Mouse (Mus musculus) stomach, embryonic 14.5 days (tissue): Measurements from ENCODE around the gene Cyp2c23. TPM values are rescaled to one million over a fixed set of nuclear protein-coding genes. Genes with fewer than 3 reads are reported as not detected.

ENCODE experiments used
- ATAC-seq: fragments of 200-750 bp; cut with Nextera tagmentation; 2 replicates; pipeline ENCODE4 v1.8.0; 2017; ENCODE audit warnings: low read depth, moderate TSS enrichment; ENCODE audit not compliant: insufficient number of reproducible peaks, insufficient read depth, low FRiP score
- H3K27ac ChIP-seq: fragments of 300-500 bp; sonication (generic); 2 replicates; pipeline ENCODE4 v1.5.1; 2014; ENCODE audit warnings: mild to moderate bottlenecking, low read length, moderate library complexity, mixed read lengths
- H3K27me3 ChIP-seq: fragments of 300-500 bp; sonication (generic); 2 replicates; pipeline ENCODE4 v1.6.1; 2014; ENCODE audit warnings: low read length, control low read depth, mixed read lengths; ENCODE audit not compliant: control insufficient read depth, insufficient read depth
- H3K36me3 ChIP-seq: fragments of 300-500 bp; sonication (generic); 2 replicates; pipeline ENCODE4 v1.6.1; 2014; ENCODE audit warnings: mild to moderate bottlenecking, control low read depth, low read length, moderate library complexity, mixed read lengths; ENCODE audit not compliant: control insufficient read depth, insufficient read depth
- H3K4me1 ChIP-seq: fragments of 300-500 bp; sonication (generic); 2 replicates; pipeline ENCODE4 v1.6.1; 2014; ENCODE audit warnings: low read length, control low read depth, mixed read lengths; ENCODE audit not compliant: control insufficient read depth, insufficient read depth
- H3K4me2 ChIP-seq: fragments of 300-500 bp; sonication (generic); replicated peaks from 2 replicates; pipeline ENCODE4 v1.6.1; 2014; ENCODE audit warnings: low read depth, low read length, control low read depth
- H3K4me3 ChIP-seq: fragments of 300-500 bp; sonication (generic); 2 replicates; pipeline ENCODE4 v1.5.1; 2014; ENCODE audit warnings: low read depth, low read length, control low read depth
- H3K9ac ChIP-seq: fragments of 300-500 bp; sonication (generic); replicated peaks from 2 replicates; pipeline ENCODE4 v1.6.1; 2014; ENCODE audit warnings: low read depth, mild to moderate bottlenecking, control low read depth, low read length, moderate library complexity, mixed read lengths
- H3K9me3 ChIP-seq: fragments of 300-500 bp; sonication (generic); 2 replicates; pipeline ENCODE4 v1.6.1; 2016; ENCODE audit warnings: low read depth, low read length, control low read depth; ENCODE audit not compliant: control insufficient read depth
- WGBS: fragments of 180-500 bp; shearing (Covaris S2); extraction: QIAGEN DNeasy Blood & Tissue Kit; methylation state at CpG from one replicate; pipeline ENCODE4 v1.1.7; 2014; 5-methylcytosine and 5-hydroxymethylcytosine counted together
- polyA plus RNA-seq: library from polyadenylated mRNA; unstranded; fragments of >200 nt; fragmentation: Nextera tagmentation; extraction: Ambion mirVana; gene quantifications from 2 replicates; pipeline ENCODE4 v1.2.1, GENCODE M21; 2014

Cyp2c23 gene
- polyA plus RNA-seq, 1 experiment from 2014 or later = 1.7 TPM

DNA sequence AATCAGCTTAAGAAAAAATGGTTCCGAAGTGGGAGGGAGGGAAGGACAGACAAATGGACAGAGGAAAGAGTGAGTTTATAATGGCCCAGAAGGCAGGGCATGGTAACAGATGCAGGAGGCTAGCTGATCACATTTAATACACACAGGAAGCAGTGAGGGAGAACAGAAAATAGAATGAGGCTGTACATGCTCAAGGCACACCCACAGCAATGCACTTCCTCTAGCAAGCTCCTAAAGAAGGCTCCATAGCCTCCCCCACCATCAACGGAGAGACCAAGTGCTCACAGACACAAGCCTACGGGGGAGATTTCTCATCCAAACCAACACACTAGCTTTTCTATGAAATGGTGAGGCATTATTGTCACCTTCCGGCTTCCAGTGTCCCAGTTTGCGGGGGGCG is 54.8 kb downstream of the Cyp2c23 start:
- no peaks in the 10 kb centered on the region for H3K9me3 ChIP-seq
- no peak for ATAC-seq
- H3K4me1 ChIP-seq = 0 out of 2 replicates have a peak, but pooled peaks cover 2% of the 10 kb centered on the region
- no peaks in the 10 kb centered on the region for H3K27me3 ChIP-seq
- no peak overlapping the region for H3K27ac ChIP-seq
- H3K9ac ChIP-seq = no peak overlapping the region
- 88% methylated on average over 6 of the region's 6 CpGs for WGBS
- no peaks in the 10 kb centered on the region for H3K36me3 ChIP-seq
- no peak overlapping the region for H3K4me2 ChIP-seq
- H3K4me3 ChIP-seq = no peak overlapping the region

DNA sequence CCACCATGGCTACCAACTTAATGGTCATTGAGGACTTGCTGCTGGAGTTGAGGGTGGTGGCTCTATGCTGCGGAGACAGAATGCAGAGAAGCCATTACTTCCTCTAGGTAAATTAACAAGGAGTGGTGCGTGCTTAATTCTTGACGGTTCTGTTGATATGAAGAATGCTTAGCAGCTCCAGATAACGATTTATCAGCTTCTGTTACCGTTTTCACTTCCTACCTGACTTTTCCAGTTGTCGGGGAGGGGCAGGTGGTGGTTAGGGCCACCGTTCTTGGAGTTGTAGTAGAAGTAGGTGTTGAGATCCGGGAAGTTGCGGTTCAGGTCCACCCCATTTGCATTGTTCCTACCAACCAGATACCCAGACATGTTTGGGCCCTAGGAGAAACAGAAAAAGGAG is 55.3 kb downstream of the Cyp2c23 start:
- no peak overlapping the region for H3K4me2 ChIP-seq
- 78% methylated on average over 9 of the region's 9 CpGs for WGBS
- ATAC-seq = no peak

DNA sequence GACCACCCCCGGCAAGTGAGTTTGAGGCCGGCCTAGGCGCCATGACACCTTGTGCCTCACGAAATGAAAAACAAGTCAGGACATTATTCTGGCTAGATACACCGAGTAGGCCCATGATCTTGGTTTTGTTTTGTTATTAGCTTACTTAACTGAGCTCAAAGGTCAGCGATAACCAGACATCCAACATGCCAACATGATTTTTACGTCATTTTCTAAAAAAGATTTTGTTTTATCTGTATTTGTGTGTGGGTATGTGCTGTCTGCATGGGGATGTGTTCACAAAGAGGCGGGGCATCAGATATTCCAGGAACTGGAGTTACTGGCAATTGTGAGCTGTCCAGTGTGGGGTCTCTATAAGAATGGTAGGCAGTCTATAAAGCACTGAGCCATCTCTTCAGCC is 56.9 kb downstream of the Cyp2c23 start:
- H3K4me1 ChIP-seq = 0 out of 2 replicates have a peak, but pooled peaks cover 2% of the 10 kb centered on the region
- H3K4me3 ChIP-seq = no peak overlapping the region
- H3K27me3 ChIP-seq = no peaks in the 10 kb centered on the region
- ATAC-seq = no peak
- no peak overlapping the region for H3K4me2 ChIP-seq
- H3K27ac ChIP-seq = no peak overlapping the region
- H3K9me3 ChIP-seq = no peaks in the 10 kb centered on the region
- no peaks in the 10 kb centered on the region for H3K36me3 ChIP-seq
- WGBS = 94% methylated on average over 8 of the region's 8 CpGs
- no peak overlapping the region for H3K9ac ChIP-seq

More for the DNA sequence above, 55.3 kb downstream of the Cyp2c23 start:
- Histone ChIP-seq H3K4me3 (no peak overlapping the region), H3K9me3 (no peaks in the 10 kb centered on the region), H3K27me3 (no peaks in the 10 kb centered on the region), H3K9ac (no peak overlapping the region), H3K36me3 (no peaks in the 10 kb centered on the region), H3K27ac (no peak overlapping the region), H3K4me1 (0 out of 2 replicates have a peak, but pooled peaks cover 2% of the 10 kb centered on the region)

DNA sequence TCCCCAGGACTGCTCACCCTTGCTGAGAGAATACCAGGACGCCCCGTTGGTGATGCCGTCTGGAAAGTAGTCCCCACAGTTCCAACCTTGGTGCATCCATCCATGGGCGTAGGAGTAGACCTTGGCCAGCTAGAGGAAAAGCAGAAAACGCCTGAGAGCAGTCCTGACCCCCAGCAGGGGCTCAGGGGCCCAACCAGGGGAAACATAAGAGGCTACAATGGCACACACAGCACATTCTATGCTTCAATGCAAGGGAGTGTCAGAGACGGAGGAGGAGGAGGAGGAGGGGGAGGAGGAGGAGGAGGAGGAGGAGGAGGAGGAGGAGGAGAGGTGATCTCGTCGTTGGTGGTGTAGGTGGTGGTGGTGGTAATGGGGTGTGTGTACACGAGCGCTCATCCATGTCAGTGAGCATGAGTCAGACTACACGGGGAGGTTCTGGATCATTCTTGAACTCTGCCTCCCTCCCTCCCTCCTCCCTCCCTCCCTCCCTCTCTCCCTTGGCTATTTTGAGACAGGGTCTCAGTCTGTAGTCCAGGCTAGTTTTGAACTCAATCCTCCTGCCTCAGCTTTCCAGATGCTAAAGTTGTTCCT is 60.5 kb downstream of the Cyp2c23 start:
- Histone ChIP-seq H3K36me3 (no peaks in the 10 kb centered on the region), H3K9ac (no peak overlapping the region), H3K9me3 (no peaks in the 10 kb centered on the region), H3K27me3 (no peaks in the 10 kb centered on the region), H3K4me1 (no peaks in the 10 kb centered on the region), H3K4me3 (no peak overlapping the region), H3K27ac (no peak overlapping the region), H3K4me2 (no peak overlapping the region)
- no peak for ATAC-seq
- 56% methylated on average over 8 of the region's 11 CpGs for WGBS

DNA sequence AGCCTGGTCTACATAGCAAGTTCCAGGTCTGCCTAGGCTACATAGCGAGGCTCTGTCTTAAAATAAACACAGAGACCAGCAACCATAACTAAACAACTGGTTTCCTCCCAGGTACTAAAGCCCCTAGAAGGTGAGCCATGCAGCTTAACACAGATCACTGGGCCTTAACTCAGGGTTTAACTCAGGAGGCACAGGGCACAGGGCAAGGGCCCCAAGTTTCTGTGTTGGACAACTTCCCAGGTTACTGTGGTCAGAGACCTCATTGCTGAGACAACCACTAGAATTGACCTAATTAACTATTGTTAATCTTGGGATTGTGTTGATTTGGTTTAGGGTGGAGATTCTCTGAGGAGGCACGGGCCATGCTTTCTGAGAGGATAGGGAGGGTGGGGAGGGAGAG is 62.5 kb downstream of the Cyp2c23 start:
- H3K9ac ChIP-seq = no peak overlapping the region
- no peak overlapping the region for H3K27ac ChIP-seq
- no peak overlapping the region for H3K4me2 ChIP-seq
- H3K27me3 ChIP-seq = no peaks in the 10 kb centered on the region
- 75% methylated on average over 2 of the region's 2 CpGs for WGBS
- H3K9me3 ChIP-seq = no peaks in the 10 kb centered on the region
- H3K36me3 ChIP-seq = no peaks in the 10 kb centered on the region
- no peak for ATAC-seq
- no peaks in the 10 kb centered on the region for H3K4me1 ChIP-seq
- no peak overlapping the region for H3K4me3 ChIP-seq

DNA sequence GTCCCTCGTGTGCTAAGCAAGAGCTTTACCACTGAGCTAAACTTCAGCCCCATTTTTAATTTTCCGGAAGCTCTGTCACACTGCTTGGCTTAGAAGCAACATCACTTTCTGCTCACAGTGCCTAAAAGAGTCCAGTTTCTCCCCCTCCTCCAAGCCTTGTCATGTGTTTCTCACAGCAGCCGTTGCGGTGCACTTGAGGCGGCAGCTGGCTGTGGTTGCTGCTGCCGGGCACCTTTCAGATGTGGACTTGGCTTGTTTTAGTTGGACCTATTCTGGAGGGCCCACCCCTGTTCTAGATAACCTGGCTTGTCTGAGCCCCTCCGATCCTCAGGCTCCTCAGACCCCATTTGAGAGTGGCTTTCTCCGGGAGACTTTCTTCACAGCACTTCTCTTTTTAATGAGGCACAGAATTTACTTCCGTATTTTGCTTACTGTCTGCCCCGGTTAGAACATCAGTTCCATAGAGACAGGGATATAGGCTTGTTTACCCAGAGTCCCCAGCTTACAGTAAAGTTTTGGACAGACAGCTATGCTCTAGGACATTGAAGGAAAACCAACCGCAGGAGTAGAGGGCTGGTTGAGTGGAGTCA is 63.4 kb downstream of the Cyp2c23 start:
- no peak overlapping the region for H3K4me3 ChIP-seq
- ATAC-seq = no peak
- no peak overlapping the region for H3K4me2 ChIP-seq
- H3K27me3 ChIP-seq = no peaks in the 10 kb centered on the region
- H3K27ac ChIP-seq = no peak overlapping the region
- no peak overlapping the region for H3K9ac ChIP-seq
- no peaks in the 10 kb centered on the region for H3K36me3 ChIP-seq
- 77% methylated on average over 11 of the region's 11 CpGs for WGBS
- H3K4me1 ChIP-seq = no peaks in the 10 kb centered on the region
- H3K9me3 ChIP-seq = no peaks in the 10 kb centered on the region; the same call in 1 of the 2 replicates

DNA sequence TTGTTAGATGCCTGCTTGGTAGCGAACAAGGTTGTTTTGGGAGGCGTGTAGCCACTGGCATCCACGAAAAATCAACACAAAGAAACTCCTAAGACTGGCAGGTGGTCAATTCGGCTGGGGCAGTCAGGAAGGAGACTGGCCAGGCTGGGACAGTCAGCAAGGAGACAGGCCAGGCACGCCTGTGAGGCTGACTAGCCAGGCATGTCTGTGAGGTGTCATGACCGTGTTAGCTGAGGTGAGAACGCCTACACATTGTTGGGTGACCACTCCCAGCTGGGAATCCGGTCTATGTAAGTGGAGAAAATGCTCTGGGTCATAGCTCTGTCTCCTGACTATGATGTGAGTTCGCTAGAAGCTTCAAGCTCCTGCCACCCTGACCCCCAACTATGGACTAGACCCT is 66.2 kb downstream of the Cyp2c23 start:
- no peaks in the 10 kb centered on the region for H3K27me3 ChIP-seq
- H3K4me3 ChIP-seq = no peak overlapping the region
- no peaks in the 10 kb centered on the region for H3K36me3 ChIP-seq
- 69% methylated on average over 9 of the region's 9 CpGs for WGBS
- ATAC-seq = no peak
- no peak overlapping the region for H3K27ac ChIP-seq
- no peaks in the 10 kb centered on the region; the same call in 1 of the 2 replicates for H3K9me3 ChIP-seq
- H3K4me2 ChIP-seq = no peak overlapping the region
- no peak overlapping the region for H3K9ac ChIP-seq
- no peaks in the 10 kb centered on the region for H3K4me1 ChIP-seq

DNA sequence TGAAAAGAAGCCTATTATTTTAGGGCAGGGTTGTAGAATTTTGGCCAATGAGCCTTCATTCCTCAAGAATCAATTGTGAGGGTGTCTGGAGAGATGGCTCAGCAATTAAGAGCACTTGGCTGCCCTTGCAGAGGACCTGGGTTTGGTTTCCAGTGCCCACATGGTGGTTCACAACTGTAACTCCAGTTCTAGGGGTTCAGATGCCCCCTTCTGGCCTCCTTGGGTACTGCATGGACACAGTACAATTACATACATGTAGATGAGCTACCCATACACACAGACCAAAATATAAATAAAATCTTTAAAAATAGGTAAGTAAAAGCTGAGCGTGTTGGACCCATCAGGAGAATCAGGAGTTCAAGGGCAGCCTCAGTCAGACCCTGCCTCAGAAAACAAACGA is 67.8 kb downstream of the Cyp2c23 start:
- Histone ChIP-seq H3K9me3 (no peaks in the 10 kb centered on the region; the same call in 1 of the 2 replicates), H3K36me3 (no peaks in the 10 kb centered on the region), H3K4me3 (no peak overlapping the region), H3K27me3 (no peaks in the 10 kb centered on the region), H3K27ac (no peak overlapping the region), H3K4me2 (no peak overlapping the region), H3K4me1 (no peaks in the 10 kb centered on the region), H3K9ac (no peak overlapping the region)
- 89% methylated on average over 2 of the region's 2 CpGs for WGBS
- no peak for ATAC-seq

DNA sequence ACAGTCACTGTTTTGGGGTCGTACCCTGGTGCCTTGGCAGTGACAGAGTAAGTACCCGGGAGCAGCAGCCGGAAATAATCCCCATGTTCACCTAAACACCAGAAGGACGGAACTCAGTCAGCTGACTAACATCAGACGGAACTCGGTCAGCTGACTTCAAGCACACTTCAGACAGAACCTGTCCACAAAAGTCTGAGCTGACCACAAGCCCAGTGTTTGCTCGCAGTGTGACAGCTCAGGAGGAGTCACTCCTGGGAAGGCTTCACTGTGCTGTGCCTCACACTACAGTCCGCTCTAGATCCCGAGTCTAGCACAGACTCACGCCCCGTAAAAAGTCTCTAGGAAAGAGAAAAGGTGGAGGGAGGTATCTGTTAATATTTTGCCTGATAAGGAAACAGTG is 69.0 kb downstream of the Cyp2c23 start:
- no peak for ATAC-seq

More for the DNA sequence above, 69.0 kb downstream of the Cyp2c23 start:
- Histone ChIP-seq H3K27me3 (no peaks in the 10 kb centered on the region), H3K4me2 (no peak overlapping the region), H3K27ac (no peak overlapping the region), H3K9me3 (no peaks in the 10 kb centered on the region; the same call in 1 of the 2 replicates), H3K4me3 (no peak overlapping the region), H3K9ac (no peak overlapping the region), H3K4me1 (no peaks in the 10 kb centered on the region), H3K36me3 (no peaks in the 10 kb centered on the region)
- WGBS = 81% methylated on average over 11 of the region's 11 CpGs
